Mouse (Mus musculus) small intestine, adult 2 months (tissue): ENCODE results near the gene Pla2g12b. TPM values are rescaled to one million over a fixed set of nuclear protein-coding genes. Genes with fewer than 3 reads are reported as not detected.

ENCODE experiments used
- H3K27ac ChIP-seq: fragments of 200-500 bp; 2 replicates; pipeline ENCODE4 v1.5.1; 2012; ENCODE audit warnings: low read depth, low read length, control low read depth, inconsistent platforms; ENCODE audit not compliant: insufficient read depth
- H3K27me3 ChIP-seq: fragments of 200-500 bp; 2 replicates; pipeline ENCODE4 v1.6.1; 2012; ENCODE audit warnings: mild to moderate bottlenecking, moderate library complexity, low read length, inconsistent platforms; ENCODE audit not compliant: control insufficient read depth, insufficient read depth
- H3K36me3 ChIP-seq: fragments of 200-500 bp; 2 replicates; pipeline ENCODE4 v1.6.1; 2012; ENCODE audit warnings: mild to moderate bottlenecking, low read length, control low read depth, inconsistent platforms; ENCODE audit not compliant: control insufficient read depth, insufficient read depth
- H3K4me1 ChIP-seq: fragments of 200-500 bp; 2 replicates; pipeline ENCODE4 v1.6.1; 2012; ENCODE audit warnings: low read length, inconsistent platforms, mixed read lengths; ENCODE audit not compliant: control insufficient read depth, insufficient read depth, insufficient read length
- H3K4me3 ChIP-seq: fragments of 200-500 bp; 2 replicates; pipeline ENCODE4 v1.5.1; 2012; ENCODE audit warnings: low read depth, mild to moderate bottlenecking, control low read depth, inconsistent platforms, low read length, moderate library complexity
- CTCF ChIP-seq: fragments of 200-500 bp; IDR thresholded peaks from 2 replicates; pipeline ENCODE4 v1.5.1; 2012; ENCODE audit warnings: low read depth, mild to moderate bottlenecking, control low read depth, inconsistent platforms, low read length, moderate library complexity, mixed read lengths; ENCODE audit not compliant: insufficient replicate concordance, insufficient read length; ENCODE audit errors: extremely low read depth
- POLR2A ChIP-seq: fragments of 200-500 bp; IDR thresholded peaks from 2 replicates; pipeline ENCODE4 v1.6.1; 2012; ENCODE audit warnings: low read depth, mild to moderate bottlenecking, control low read depth, inconsistent platforms, low read length, moderate library complexity
- WGBS: fragments of 180-500 bp; shearing (Covaris S2); methylation state at CpG from one replicate; pipeline ENCODE4 v1.1.7; 2018; 5-methylcytosine and 5-hydroxymethylcytosine counted together
- polyA plus RNA-seq: library from polyadenylated mRNA; depleted of rRNA; stranded (reverse); fragments of >200 nt; gene quantifications from 2 replicates; pipeline ENCODE4 v1.2.3, GENCODE M21; 2012; rRNA removed

The Pla2g12b gene
- polyA plus RNA-seq, 1 experiment: 92.7 TPM

DNA sequence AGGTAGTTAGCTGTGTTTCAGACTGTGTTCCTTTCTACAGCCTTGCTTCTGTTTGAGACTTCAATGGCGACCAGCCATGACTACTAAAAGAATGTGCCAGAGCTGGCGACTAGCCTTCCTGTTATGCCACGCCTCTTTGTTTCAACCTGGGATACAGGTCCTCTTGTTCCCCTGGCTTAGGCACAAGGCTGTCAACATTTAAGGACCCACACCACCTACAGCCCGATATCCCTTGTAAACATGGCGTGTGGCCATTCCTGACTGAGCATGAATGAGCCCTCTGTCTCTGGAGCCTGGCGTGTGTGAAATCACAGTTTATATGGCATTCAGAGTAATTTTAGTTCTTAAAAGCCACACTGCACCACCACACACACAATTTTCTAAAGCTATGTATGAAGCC is 58.8 kb downstream of the Pla2g12b start:
- TF ChIP-seq CTCF (no peak), POLR2A (no peak)
- H3K4me3 ChIP-seq: no peak overlapping the region
- no peaks in the 10 kb centered on the region for H3K27me3 ChIP-seq
- H3K4me1 ChIP-seq: no peaks in the 10 kb centered on the region
- H3K27ac ChIP-seq: no peak overlapping the region
- peaks cover 39% of the 10 kb centered on the region for H3K36me3 ChIP-seq
- 83% methylated on average over 6 of the region's 6 CpGs for WGBS

DNA sequence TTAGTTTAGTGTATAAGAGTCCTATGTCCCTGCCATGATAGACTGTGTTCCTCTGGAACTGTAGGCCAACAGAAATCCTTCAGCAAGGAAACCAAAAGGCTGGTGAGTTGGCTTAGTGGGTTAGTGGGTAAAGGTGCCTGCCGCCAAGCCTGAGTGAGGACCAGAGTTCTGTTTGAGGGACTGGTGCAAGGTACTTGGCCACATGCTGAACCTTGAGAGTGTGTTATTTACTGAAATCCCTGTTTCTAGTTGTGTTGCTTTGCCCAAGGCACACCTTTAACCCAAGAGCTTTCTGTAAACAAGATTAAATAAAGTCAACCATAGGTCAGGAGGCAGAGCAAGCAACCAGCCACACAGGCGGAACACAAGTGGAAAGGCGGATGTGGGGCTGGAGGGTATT is 62.1 kb downstream of the Pla2g12b start:
- TF ChIP-seq CTCF (no peak), POLR2A (no peak)
- Histone ChIP-seq H3K4me1 (no peaks in the 10 kb centered on the region), H3K27me3 (no peaks in the 10 kb centered on the region), H3K27ac (no peak overlapping the region), H3K36me3 (peaks cover 32% of the 10 kb centered on the region), H3K4me3 (no peak overlapping the region)
- 93% methylated on average over 3 of the region's 3 CpGs for WGBS

DNA sequence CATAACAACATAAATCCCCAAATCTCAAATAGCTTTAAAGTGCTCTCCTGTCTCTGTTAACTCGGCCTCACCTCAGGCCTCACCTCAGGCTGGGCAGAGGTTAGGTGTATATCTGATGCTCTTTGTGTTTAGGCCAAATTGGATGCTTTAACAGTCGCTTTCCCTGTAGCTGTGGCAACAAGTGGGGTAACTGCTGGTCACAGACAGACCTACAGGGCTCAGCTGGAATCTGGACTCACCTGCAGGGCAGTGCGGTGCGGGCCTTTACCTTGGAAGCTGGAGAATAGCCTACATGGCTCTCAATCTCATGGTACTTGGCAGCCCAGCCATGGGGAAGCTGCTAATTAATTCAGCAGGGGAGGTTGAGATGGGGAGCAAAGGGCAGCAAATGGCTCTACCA is 63.2 kb downstream of the Pla2g12b start:
- 95% methylated on average over 4 of the region's 4 CpGs for WGBS
- Histone ChIP-seq H3K4me1 (no peaks in the 10 kb centered on the region), H3K4me3 (no peak overlapping the region), H3K27ac (no peak overlapping the region), H3K27me3 (no peaks in the 10 kb centered on the region), H3K36me3 (peaks cover 27% of the 10 kb centered on the region)
- no peak for TF ChIP-seq CTCF
- TF ChIP-seq POLR2A: no peak

DNA sequence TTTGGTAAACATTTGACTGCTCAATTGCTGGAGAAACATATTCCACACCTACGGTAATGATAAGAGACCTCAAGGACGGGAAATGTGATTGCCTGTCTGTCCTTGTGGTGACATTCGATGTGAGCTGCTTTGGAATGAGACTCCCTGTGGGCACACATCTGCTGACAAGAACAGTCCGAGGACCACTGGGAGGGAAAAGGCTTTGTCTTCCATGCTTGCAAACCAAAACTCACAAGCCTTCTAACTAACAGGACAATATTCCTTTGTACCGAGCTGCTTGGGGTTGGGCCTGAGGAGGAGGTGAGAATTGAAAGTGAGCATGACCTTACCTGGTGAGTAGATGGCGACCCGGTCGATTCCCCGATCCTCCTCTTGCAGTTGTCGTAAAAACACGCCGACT is 63.8 kb downstream of the Pla2g12b start:
- H3K27ac ChIP-seq: no peak overlapping the region
- no peaks in the 10 kb centered on the region for H3K27me3 ChIP-seq
- H3K4me3 ChIP-seq: no peak overlapping the region
- H3K36me3 ChIP-seq: peaks cover 25% of the 10 kb centered on the region
- 91% methylated on average over 12 of the region's 12 CpGs for WGBS
- TF ChIP-seq CTCF (no peak), POLR2A (no peak)
- no peaks in the 10 kb centered on the region for H3K4me1 ChIP-seq

DNA sequence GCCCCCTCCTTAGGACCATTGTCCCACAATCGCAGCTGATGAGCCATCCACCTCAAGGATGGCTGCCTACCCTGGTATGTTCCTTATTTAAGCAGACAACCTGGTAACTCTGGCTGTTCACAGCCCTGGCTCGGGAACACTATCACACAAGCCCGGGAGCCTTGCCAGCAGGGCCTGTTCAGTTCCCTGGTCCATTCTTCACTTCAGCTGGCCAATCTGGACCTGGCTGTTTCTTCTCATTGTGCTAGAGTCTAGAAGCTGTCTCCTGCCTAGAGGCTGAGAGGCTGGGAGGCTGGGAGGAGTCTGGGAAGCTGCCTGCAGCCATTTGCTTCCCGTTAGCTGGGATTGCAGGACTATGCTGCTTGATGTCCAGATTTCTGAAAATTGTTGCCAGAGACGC is 67.0 kb downstream of the Pla2g12b start:
- H3K27me3 ChIP-seq: no peaks in the 10 kb centered on the region
- H3K4me1 ChIP-seq: no peaks in the 10 kb centered on the region
- no peak overlapping the region for H3K27ac ChIP-seq
- 71% methylated on average over 5 of the region's 5 CpGs for WGBS
- peaks cover 19% of the 10 kb centered on the region for H3K36me3 ChIP-seq
- TF ChIP-seq CTCF (no peak), POLR2A (no peak)
- no peak overlapping the region for H3K4me3 ChIP-seq

Other genes starting within 250 kb of the Pla2g12b start
- 1.1 and 1.5 TPM in 2 replicates for gene Sept10, start 181.8 kb upstream of the Pla2g12b start, polyA plus RNA-seq
- 1.9 and 6.3 TPM in 2 replicates for gene Sowahc, start 181.7 kb upstream of the Pla2g12b start, polyA plus RNA-seq
- gene P4ha1, start 80.4 kb upstream of the Pla2g12b start, polyA plus RNA-seq: 1.2 and 1.7 TPM in 2 replicates
- gene Gm10273, start 8.0 kb upstream of the Pla2g12b start, polyA plus RNA-seq: 0.38 and 1.1 TPM in 2 replicates
- gene Oit3, start 38.1 kb downstream of the Pla2g12b start, polyA plus RNA-seq: 0.24 and 0.72 TPM in 2 replicates
- not detected in 2 replicates for gene Gm10322, start 212.4 kb downstream of the Pla2g12b start, polyA plus RNA-seq
- 38.0 and 87.5 TPM in 2 replicates for gene Mcu, start 213.0 kb downstream of the Pla2g12b start, polyA plus RNA-seq